Mouse (Mus musculus) liver (tissue): ENCODE results near the gene Ficd.

Source experiments
- DNase-seq: peaks from one replicate; pipeline ENCODE4 v3.0.0-alpha.2; 2020; ENCODE audit warnings: mixed read lengths

The Ficd gene

DNA sequence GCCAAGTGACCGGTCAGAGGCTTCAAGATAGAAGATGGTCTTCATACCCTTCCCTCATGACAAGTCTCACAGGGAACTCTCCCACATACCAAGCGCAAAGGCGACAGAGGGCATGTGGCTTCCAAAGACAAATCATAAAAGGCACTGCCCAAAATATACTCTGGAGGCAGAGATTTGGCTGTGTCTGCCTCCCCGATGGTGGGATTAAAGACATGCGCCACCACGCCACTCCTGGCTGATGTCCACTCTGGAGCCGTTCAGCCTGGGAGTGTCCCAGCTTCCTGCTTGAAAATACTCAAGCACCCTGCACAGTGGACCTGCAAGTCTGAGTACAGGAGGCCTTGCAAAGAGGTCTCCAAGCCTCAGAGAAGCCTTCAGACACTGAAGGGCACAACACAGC, 4.4 kb upstream of the Ficd start:
- DNase-seq, result no peak

GRCm38 (mm10) chr5:113732182-113732581, 3.4 kb upstream of the Ficd start:
- DNase-seq, result peak; percentile 52

DNA sequence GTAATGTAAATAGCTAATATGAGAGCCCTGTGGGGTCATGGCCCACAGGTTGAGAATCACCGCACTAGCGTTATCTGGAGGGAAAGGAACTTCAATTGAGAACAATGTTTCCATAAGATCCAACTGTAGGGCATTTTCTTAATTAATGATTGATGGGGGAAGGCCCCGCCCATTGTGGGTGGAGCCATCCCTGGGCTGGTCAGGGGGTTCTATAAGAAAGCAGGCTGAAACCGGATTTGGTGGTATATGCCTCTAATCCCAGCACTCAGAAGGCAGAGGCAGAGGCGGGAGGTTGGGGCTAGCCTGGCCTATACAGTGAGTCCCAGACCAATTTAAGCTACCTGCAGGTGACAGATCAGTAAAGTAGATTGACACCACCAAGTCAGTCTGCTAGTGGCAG, 1.2 kb upstream of the Ficd start:
- DNase-seq, result no peak

DNA sequence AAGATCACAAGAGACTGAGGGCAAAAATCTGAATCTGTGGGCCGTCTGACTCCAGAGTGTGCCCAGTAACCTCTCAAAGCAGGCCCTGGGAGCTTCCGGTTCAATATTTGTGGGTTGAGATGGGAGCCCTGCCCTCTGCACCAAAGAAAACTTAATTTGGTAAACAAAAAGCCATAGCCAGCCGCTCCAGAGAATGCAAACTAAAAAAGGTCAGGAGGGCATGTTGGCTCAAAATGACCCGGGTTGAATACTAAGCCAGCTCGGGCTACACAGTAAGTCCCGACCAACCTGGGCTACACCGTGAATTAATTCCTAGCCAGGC, 619 bp upstream of the Ficd start:
- peak; percentile 13 for DNase-seq

GRCm38 (mm10) chr5:113736113-113736502, 505 bp downstream of the Ficd start:
- no peak for DNase-seq

DNA sequence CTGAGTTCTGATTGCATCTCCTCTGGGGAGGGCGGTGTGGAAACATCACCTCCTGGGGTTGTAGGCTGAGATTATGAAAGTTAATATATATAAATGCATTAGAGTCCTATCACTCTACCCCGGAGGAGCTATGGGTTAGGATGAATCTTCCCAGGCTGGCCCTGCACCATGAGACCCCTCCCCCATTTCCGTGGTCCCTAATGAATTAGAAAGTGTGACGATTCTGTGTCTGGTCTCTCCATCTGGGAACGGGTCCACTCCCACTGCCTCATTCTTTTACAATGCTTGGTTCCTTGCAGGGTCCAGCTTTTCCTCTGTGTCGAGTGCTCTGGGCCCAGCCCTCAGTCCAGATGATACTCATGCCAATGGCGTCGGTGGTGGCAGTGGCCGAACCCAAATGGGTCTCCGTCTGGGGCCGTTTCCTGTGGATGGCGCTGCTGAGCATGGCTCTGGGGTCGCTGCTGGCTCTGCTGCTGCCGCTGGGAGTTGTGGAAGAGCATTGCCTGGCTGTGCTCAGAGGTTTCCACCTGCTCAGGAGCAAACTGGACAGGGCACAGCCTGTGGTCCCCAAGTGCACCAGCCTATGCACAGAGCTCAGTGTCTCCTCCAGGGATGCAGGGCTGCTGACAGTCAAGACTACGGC, 1.0 kb downstream of the Ficd start:
- no peak for DNase-seq

DNA sequence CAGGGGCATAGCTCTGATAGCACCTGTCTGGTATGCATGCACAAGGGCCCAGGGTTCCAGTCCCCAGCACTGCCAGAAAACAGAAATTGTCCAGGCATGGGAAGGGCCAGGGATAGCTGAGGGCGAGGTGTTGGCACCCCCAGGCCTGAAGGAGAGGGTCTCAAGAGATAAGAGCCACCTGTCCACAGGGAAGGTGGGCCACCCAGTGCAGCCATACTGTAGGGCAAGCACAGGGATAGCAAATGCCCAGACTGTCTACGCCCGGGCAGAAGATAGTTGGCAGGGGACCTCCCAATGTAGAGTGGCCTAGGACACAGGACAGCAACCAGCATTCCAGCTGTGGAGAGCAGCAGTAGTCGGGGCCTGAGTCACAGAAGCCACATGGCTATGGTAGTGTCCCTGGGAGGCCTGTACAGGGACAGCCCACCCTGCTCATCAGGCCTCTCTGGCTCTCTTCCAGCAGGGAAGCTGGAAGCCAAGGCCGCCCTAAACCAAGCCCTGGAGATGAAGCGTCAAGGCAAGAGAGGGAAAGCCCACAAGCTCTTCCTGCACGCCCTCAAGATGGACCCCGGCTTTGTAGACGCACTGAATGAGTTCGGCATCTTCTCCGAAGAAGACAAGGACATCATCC, 2.1 kb downstream of the Ficd start:
- DNase-seq, result no peak

DNA sequence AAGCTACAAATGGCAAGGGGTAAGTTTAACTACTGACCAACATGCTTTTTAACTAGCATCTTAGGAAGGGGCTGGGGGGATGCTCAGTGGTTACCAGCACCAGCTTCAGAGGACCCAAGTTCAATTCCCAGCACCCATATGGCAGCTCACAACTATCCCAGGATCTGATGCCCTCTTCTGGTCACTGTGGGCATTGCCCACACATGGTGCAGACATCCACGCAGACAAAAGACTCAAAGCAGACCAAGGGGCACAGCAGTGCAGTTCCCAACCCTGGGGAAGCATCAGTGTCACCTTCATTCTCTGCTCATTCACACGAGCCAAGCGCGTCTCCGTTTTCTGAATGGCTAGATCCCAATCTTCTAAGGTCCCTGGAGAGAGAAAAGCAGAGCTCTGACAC, 12.0 kb downstream of the Ficd start:
- no peak for DNase-seq

DNA sequence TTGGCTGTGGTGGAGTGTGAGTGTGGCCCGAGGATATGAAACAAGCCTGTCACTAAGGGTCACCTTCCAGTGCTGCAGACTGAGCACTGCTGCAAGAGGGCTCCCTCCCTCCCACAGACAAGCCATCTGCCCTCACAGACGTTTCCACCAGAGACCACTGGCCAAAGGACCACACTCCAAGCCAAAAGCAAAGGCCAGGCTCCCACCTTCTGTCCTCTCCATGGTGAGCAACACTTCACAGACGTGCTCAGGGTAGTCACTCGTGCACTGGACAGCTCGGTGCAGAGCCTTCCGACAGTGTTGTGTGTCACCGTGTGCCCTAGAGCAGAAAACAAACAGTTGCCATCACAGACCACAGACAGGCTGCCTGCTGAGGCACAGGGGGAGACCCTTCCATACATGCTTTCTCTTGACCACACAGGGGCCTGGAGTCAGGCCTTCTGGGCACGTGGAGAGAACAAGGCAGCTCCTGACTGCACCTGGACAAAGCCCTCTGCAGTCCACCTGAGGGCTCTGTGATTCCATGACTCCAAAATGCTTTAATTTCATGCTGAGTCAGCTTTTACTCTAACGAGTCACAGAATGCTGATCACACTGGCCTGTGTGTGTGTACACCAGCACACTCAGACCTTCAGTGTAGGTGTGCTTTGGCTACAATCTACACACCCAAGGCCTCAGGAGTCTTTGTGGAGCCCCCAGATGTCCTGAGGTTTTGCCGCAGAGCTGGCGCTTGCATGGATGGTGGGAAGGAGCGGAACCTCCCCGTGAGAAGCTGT, 13.1 kb downstream of the Ficd start:
- DNase-seq, result no peak

DNA sequence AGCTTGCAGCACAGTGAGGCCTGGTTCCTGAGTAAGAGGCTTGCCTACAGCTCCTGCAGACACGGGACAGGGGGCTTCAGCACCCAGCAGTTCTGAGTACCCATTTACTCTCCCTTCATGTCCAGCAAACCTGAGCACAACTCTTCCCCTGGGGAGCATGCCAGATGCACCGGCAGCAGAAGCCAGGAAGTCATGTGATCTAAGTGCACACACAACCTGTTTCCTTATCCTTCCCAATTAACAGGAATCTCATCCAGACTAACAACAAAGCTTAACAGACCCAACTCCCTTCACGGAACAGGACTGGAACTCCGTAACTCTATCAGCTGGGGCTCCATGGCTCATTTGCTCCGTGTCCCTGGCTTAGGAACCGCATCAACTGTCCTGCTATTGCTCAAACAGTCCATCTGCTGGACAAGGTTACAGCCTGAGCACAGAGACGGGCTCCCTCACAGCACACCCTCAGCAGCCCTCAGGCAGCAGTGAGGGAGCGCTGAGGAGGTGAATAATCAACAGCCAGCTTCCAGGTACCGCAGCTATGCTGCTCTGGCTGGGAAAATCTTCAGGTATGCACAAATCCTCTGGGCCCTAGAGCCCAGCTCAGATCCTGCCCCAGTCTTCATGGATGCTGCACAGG, 16.0 kb downstream of the Ficd start:
- DNase-seq, result no peak

DNA sequence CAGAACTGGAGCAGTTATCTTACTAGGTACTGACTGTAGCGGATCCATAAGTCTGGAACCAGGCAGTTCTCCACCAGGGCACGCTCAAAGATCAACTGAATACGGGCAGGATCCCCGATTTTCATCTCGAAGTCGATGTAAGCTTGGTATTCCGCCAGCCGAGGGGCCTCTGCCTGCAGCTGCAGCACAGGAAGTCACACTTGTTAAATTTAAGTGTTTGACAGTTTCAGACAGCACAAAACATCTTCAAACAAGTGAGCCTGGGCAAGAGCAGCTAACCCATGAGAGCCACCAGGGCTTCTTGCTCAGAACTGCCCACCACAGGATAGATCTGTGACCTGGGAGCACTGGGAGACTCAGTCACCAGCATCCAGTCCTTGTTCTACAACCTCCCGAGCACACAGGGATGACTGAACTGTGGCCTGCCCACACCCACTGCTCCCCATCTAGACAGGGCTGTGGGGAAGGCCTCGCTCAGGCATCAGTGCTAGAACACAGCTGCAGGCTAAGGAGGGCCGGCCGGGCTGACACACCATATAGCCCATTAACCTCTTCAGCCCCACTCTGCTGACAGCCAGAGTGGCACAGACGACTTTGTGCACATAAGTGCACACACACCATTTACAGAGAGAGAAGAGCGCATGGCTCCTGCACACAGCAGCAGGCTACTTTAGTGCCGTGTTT, 19.9 kb downstream of the Ficd start:
- no peak for DNase-seq

DNA sequence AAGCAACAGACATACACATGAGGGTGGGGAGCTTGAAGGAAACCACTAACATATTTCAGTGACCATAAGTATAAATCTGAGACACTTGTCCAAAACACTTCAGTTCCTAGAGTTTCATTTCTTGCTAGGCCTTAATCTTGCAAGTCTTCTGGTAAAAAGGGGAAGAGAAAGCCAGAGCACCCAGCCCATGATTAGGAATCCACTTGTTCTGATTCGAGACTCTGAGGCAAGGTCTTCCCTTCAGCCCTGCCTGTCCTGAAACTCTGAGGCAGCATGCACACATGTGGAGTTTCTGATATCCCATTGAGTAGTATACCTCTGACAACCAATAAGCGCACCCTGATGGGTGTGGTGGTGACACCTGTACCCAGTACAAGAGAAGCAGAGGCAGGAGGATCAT, 26.0 kb downstream of the Ficd start:
- DNase-seq, result no peak

DNA sequence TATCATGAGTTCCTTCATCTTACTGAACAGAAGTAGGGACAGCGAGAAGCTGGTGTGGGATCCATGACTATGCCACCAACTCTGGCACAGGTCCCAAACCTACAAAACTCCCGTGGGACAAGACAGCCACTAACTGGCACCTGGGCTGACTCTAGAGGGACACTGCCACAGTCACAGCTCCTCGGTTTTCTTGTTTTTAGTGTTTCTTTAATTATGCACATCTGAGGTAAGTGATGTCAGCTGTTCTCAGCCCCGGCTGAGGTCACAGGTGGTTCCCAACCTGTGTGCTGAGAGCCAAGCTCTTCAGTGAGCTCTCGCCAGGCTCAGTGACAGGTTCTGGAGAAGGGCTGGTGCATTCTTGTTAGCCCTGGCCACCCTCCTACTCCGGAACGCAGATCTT, 28.8 kb downstream of the Ficd start:
- DNase-seq, result no peak

DNA sequence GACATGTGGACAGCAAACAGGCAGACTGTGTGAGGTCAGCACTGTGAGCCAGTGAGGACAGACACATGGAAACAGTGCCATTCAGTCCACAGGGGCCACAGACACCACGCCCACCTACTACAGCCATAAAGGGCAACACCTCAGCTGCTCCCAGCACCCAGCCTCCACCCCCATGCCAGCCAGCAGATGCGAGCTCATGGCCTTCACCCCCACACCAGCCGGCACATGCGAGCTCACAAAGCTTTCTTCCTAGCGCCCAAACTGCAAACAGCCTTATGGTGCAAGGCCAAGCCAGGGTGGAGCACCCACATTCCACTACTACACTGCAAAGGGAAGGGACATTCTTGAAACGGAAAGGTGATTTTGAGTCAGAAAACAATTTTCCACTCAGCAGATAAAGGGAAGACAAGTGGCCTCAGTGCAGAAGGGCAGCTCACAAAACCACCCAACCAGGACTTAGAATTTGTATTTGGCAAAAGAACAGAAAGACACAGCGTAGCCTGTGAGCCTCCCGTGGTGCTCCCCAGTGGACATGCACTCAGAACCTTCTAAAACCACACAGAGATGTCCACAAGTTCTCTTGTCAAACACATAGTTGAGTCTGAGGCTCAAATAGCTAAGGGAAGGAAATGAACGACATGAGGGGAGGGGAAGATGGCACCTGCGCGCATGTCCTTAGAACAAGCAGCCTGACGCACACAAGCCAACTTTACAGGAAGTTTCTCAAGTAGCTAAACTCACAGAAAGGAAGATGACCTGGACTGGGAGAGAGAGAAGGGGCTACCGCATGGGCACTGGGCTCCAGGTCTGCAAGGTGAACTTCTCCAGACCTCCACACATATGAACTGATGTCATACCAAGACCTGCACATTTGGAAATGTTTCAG, 30.3 kb downstream of the Ficd start:
- no peak for DNase-seq

- DNase-seq, result no peak
Measured at GRCm38 (mm10) chr5:113768806-113769205, 33.2 kb downstream of the Ficd start.

GRCm38 (mm10) chr5:113771213-113772162, 35.9 kb downstream of the Ficd start:
- DNase-seq, result peak; percentile 89

DNA sequence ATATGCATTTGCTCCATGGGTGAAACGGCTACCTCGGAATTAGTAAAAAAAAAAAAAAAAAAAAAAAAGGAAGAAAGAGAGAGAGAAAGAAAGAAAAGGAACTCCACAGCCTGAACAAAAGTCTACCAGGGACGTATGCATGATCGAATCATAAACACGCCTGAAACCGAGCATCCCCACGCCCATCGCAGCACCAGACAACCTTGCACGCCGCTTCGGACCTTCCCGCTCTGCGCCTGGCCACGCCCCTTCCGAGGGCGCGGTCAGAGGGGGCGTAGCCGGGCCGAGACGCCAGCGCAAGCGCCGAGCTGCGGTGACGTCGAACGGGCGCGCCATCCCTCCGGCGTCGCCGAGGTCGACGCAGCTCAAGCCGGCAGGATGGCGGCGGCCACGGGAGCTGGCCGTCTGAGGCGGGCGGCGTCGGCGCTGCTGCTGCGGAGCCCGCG, 36.9 kb downstream of the Ficd start, which contains the start of the genes Sart3 and Iscu:
TSS of gene Sart3 (minus strand) at position 61 of the 446 bp plus-strand sequence.
TSS of gene Iscu (plus strand) at position 299 of the 446 bp plus-strand sequence.
- DNase-seq, result peak; percentile 96

GRCm38 (mm10) chr5:113772905-113773519, 37.4 kb downstream of the Ficd start:
- DNase-seq, result peak; percentile 41

DNA sequence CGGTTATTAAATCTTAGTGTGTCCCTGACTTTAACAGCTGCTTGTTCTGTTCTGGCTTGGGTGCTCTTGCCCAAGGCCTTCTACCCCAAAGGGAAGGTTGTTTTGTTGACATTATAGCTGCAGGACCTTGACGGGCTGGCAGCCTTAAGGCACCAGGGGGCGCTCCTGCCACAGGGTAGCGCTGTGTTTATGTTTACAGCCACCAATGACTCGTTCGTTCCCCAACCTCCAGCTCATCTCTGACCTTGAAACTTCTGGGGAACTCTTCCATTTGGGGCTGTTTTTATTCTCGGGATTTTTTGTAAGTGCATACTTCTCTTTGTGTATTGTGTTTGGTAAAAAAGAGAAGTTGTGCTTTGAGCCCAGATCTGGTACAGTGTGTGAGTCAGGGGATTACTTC, 38.1 kb downstream of the Ficd start:
- DNase-seq, result peak; percentile 93

GRCm38 (mm10) chr5:113775585-113775984, 40.0 kb downstream of the Ficd start:
- DNase-seq, result no peak
